Mouse (Mus musculus) bone marrow macrophage, adult 2 months (primary cell): ENCODE data around the gene Tmco1. TPM values are rescaled to one million over a fixed set of nuclear protein-coding genes. Genes with fewer than 3 reads are reported as not detected.

ENCODE experiments used
- H3K27ac ChIP-seq: 2 replicates; pipeline ENCODE4 v1.5.1; 2012; ENCODE audit warnings: low read depth, low read length; ENCODE audit not compliant: insufficient read depth
- H3K4me1 ChIP-seq: 2 replicates; pipeline ENCODE4 v1.6.1; 2012; ENCODE audit warnings: low read length; ENCODE audit not compliant: control insufficient read depth, insufficient read depth
- H3K4me3 ChIP-seq: 2 replicates; pipeline ENCODE4 v1.5.1; 2012; ENCODE audit warnings: mild to moderate bottlenecking, low read length, moderate library complexity; ENCODE audit not compliant: insufficient read depth
- CTCF ChIP-seq: IDR thresholded peaks from 2 replicates; pipeline ENCODE4 v1.5.1; 2012; ENCODE audit warnings: low read depth, mild to moderate bottlenecking, low read length, moderate library complexity
- POLR2A ChIP-seq: IDR thresholded peaks from 2 replicates; pipeline ENCODE4 v1.6.1; 2012; ENCODE audit warnings: mild to moderate bottlenecking, low read depth, low read length, borderline replicate concordance
- polyA plus RNA-seq: library from polyadenylated mRNA; stranded (reverse); fragments of >200 nt; gene quantifications from 2 replicates; pipeline ENCODE4 v1.2.4, GENCODE M21; 2012; ENCODE audit not compliant: missing spikeins, insufficient read depth, insufficient read length

Gene Tmco1
- polyA plus RNA-seq = 113 and 116 TPM in 2 replicates

- Histone ChIP-seq H3K4me1 (peaks cover 2% of the 10 kb centered on the region; the same call in 1 of the 2 replicates), H3K27ac (peak within 1 kb of the TSS; percentile 65), H3K4me3 (peak within 1 kb of the TSS; percentile 95)
- TF ChIP-seq CTCF = no peak
- no peak for TF ChIP-seq POLR2A
Measured at GRCm38 (mm10) chr1:167308261-167309054, at the start of gene Tmco1. Gene Tmco1, plus strand, starts transcription at chr1:167308378.

GRCm38 (mm10) chr1:167259702-167260101 is 48.5 kb upstream of the Tmco1 start:
- H3K27ac ChIP-seq = no peak overlapping the region
- TF ChIP-seq CTCF = no peak
- no peak for TF ChIP-seq POLR2A
- no peak overlapping the region for H3K4me3 ChIP-seq
- peaks cover 24% of the 10 kb centered on the region for H3K4me1 ChIP-seq

DNA sequence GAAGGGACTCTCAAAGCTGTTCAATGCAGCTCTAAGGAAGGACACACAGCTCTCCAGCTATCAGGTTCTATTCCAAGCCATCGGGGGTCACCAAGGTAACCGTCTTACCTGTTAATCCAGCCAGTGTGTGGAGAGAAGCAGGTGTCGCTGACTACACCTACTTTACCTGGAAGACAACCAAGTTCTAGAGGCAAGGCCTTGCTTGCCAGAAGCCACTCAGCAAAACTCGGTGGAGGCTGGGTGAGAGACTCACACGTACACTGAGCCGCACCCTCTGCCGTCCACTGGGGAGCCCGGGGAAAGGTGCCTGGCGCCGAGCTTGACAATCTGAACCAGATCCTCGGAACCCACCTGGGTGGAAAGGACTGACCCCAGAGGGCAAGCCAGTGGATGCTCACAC is 46.4 kb upstream of the Tmco1 start:
- TF ChIP-seq CTCF = no peak
- no peak for TF ChIP-seq POLR2A
- H3K27ac ChIP-seq = no peak overlapping the region
- no peak overlapping the region for H3K4me3 ChIP-seq
- peaks cover 37% of the 10 kb centered on the region for H3K4me1 ChIP-seq

DNA sequence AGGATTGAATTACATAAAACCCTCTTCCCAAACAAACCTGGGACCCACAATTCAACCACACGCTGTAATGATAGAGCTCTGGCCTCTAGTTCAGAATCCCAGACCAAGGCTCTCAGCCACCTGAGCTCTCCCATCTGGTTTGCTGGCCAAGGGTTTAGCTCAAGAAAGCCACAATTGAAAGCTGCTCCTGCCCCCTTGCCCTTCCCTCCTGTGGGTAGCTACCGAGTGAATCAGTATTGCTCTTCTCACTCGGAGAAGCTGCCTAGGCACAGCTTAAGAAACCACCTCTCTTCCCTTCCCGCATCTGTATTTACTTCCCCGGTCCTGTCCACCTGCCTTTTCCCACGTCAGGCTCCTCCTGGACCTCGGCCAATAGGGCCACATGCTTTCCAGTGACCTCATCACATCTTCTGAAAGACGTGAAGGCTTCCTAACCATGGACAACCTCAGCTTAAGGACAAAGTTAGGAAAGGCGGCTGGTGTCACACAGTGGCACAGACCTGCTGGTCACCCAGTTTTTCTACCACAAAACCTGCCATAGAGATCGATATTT is 45.6 kb upstream of the Tmco1 start:
- Histone ChIP-seq H3K4me1 (peaks cover 45% of the 10 kb centered on the region), H3K27ac (no peak overlapping the region), H3K4me3 (no peak overlapping the region)
- TF ChIP-seq POLR2A = no peak
- no peak for TF ChIP-seq CTCF

DNA sequence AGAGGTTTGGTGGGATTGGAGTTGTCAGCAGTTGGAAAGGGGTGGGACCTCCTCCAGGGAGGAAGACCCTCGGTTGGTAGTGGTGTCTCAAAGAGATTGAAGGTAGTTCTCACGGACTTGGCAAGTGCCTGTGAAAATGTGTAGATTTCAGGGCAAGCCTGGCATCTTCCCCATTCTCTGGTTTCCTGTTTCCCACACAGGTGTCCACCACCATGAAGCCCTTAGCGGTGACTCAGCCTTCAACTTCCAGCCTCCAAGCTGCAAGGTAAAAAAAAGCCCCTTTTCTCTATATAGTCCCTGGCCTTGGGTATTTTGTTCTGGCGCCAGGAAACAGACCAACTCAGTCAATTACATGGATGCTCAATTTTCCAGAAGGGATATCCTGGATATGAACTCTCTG is 42.8 kb upstream of the Tmco1 start:
- Histone ChIP-seq H3K4me1 (peaks cover 67% of the 10 kb centered on the region), H3K27ac (no peak overlapping the region), H3K4me3 (no peak overlapping the region)
- TF ChIP-seq CTCF = no peak
- TF ChIP-seq POLR2A = no peak

- TF ChIP-seq CTCF = no peak
- TF ChIP-seq POLR2A = no peak
- peak overlapping the region; percentile 31 for H3K27ac ChIP-seq
- H3K4me1 ChIP-seq = peaks cover 81% of the 10 kb centered on the region
- H3K4me3 ChIP-seq = no peak overlapping the region
Measured at GRCm38 (mm10) chr1:167266720-167267119, 41.5 kb upstream of the Tmco1 start.

DNA sequence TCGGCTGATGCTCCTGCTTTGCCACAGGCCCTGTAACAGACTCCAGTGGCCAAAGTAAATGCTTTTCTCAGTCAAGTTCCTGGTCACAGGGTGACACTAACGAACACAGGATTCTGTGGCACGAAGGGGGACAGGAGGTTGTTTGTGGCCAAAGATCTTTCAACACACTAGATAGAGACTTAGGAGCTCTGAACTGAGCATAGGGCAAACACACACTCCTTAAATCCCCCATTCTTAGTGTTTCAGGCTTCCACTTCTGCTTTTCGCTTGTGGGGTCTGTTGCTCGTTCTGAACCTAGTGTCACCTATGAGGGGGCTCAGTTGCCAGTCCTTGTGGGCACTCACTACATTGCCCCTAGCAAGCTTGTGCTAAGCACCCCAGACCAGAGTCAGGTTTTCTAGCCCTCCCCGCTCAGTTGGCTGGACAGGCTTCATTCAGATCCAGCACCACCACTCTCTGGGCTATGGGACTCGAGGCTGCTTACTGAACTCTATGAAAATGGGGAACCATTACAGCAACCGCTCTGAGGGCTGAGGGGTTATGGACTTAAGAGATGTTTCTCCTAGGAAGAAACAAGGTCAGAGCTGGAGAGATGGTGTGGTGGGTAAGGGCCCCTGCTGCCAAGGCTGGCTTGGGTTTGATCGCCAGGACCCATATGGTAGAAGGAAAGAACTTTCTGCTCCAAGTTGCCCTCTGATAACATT is 39.7 kb upstream of the Tmco1 start:
- no peak overlapping the region for H3K4me3 ChIP-seq
- H3K27ac ChIP-seq = peak overlapping the region; percentile 88
- TF ChIP-seq CTCF = no peak
- no peak for TF ChIP-seq POLR2A
- H3K4me1 ChIP-seq = peaks cover 77% of the 10 kb centered on the region

- H3K4me3 ChIP-seq = peak overlapping the region; percentile 14
- TF ChIP-seq CTCF (no peak), POLR2A (no peak)
- peaks cover 78% of the 10 kb centered on the region for H3K4me1 ChIP-seq
- H3K27ac ChIP-seq = peak overlapping the region; percentile 88
Measured at GRCm38 (mm10) chr1:167269350-167269811, 38.8 kb upstream of the Tmco1 start.

GRCm38 (mm10) chr1:167269856-167270270 is 38.3 kb upstream of the Tmco1 start:
- Histone ChIP-seq H3K4me1 (peaks cover 73% of the 10 kb centered on the region), H3K27ac (peak overlapping the region; percentile 42), H3K4me3 (peak overlapping the region; percentile 5; the same call in 1 of the 2 replicates)
- TF ChIP-seq CTCF (no peak), POLR2A (no peak)
